In the genomic region with DNA sequence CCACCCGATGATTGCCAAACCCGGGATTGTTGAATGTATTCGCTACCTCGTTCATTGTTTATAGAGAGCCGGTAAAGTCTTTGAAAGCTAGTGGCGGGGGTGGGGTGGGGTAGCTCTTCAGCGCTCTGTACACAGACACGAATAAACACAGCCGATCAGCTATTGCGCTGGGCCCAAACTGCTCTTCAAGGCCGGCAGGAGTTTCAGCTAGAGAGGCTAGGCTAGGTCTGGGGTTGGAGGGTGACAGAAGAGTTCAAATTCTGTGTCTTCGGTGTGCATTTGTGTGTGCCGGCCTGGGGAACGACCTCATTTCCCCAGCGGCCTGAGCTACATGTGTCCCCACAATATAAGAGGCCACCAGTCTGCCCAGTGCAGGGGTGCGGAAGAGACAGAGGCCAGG, we compare ENCODE assay signal across 16 mouse cellular contexts. TPM values are rescaled to one million over a fixed set of nuclear protein-coding genes. Genes with fewer than 3 reads are reported as not detected.
DNase-seq lines count a peak whose midpoint lies in the region; ATAC-seq and TF ChIP-seq lines count a peak whose summit lies in the region.
"Had no signal": no experiment of that assay in that cellular context is flagged by ENCODE, and none has a peak within 500 bp of the region (broad histone marks: within the 10 kb centered on the region; RNA-seq: fewer than 3 reads in every experiment).

No protein-coding gene starts in this region.

- H3K4me2 ChIP-seq in lung, postnatal 0 days (replicated peaks; ENCODE audit: low read depth, low read length), result peak overlapping the region; percentile 67
- H3K4me2 ChIP-seq in limb, embryonic 13.5 days (replicated peaks), result peak overlapping the region; percentile 76
- H3K4me2 ChIP-seq: neural tube, embryonic 12.5 days had no signal

- no peak; the same call in 1 of the 2 replicates for TF ChIP-seq EP300 in lung, postnatal 0 days (IDR thresholded peaks at IDR 0.05)

- peak overlapping the region; percentile 80 for H3K9ac ChIP-seq in lung, postnatal 0 days (replicated peaks; ENCODE audit: low read depth)
- peak overlapping the region; percentile 93 for H3K9ac ChIP-seq in limb, embryonic 13.5 days
- H3K9ac ChIP-seq: neural tube, embryonic 12.5 days had no signal

- no peaks in the 10 kb centered on the region for H3K36me3 ChIP-seq in lung, postnatal 0 days (ENCODE audit: insufficient read depth, low read length)
- no peaks in the 10 kb centered on the region for H3K36me3 ChIP-seq in embryonic facial prominence, embryonic 10.5 days (replicated peaks)
- peaks cover 17% of the 10 kb centered on the region for H3K36me3 ChIP-seq in limb, embryonic 13.5 days
- H3K36me3 ChIP-seq: hindbrain, embryonic 10.5 days; neural tube, embryonic 12.5 days had no signal

- peak overlapping the region; percentile 78 for H3K27ac ChIP-seq in lung, postnatal 0 days (ENCODE audit: low read length)
- no peak overlapping the region for H3K27ac ChIP-seq in embryonic facial prominence, embryonic 10.5 days (replicated peaks)
- H3K27ac ChIP-seq in limb, embryonic 13.5 days, result peak overlapping the region; percentile 98
- H3K27ac ChIP-seq: hindbrain, embryonic 10.5 days; neural tube, embryonic 12.5 days had no signal

- no peak for TF ChIP-seq CTCF in lung, postnatal 0 days (IDR thresholded peaks at IDR 0.05)

- no peaks in the 10 kb centered on the region for H3K9me3 ChIP-seq in lung, postnatal 0 days (ENCODE audit: low read length)
- no peaks in the 10 kb centered on the region for H3K9me3 ChIP-seq in embryonic facial prominence, embryonic 10.5 days
- H3K9me3 ChIP-seq in limb, embryonic 13.5 days, result no peaks in the 10 kb centered on the region
- H3K9me3 ChIP-seq: hindbrain, embryonic 10.5 days; megakaryocyte, embryonic 14.5 days; neural tube, embryonic 12.5 days had no signal

- WGBS in lung, postnatal 0 days, result 2% methylated on average over 16 of the region's 16 CpGs
- WGBS in embryonic facial prominence, embryonic 10.5 days, result under 1% methylated on average over 16 of the region's 16 CpGs
- 2% methylated on average over 16 of the region's 16 CpGs for WGBS in limb, embryonic 13.5 days

- H3K4me3 ChIP-seq in lung, postnatal 0 days (ENCODE audit: low read depth, low read length), result peak overlapping the region; percentile 58
- H3K4me3 ChIP-seq in embryonic facial prominence, embryonic 10.5 days, result no peak overlapping the region
- peak overlapping the region; percentile 64 for H3K4me3 ChIP-seq in limb, embryonic 13.5 days
- H3K4me3 ChIP-seq: hindbrain, embryonic 10.5 days; megakaryocyte, embryonic 14.5 days; neural tube, embryonic 12.5 days had no signal

- ATAC-seq in lung, postnatal 0 days, result no peak
- no peak for ATAC-seq in limb, embryonic 13.5 days (ENCODE audit: low FRiP score, low read depth)

- no peaks in the 10 kb centered on the region for H3K4me1 ChIP-seq in lung, postnatal 0 days (ENCODE audit: insufficient read depth, low read depth, low read length)
- H3K4me1 ChIP-seq in embryonic facial prominence, embryonic 10.5 days, result peaks cover 12% of the 10 kb centered on the region
- H3K4me1 ChIP-seq in limb, embryonic 13.5 days, result peaks cover 37% of the 10 kb centered on the region
- H3K4me1 ChIP-seq: neural tube, embryonic 12.5 days had no signal

- peak; percentile 83 for DNase-seq in heart, adult 11 months
- no peak for DNase-seq in heart, postnatal 25 days (ENCODE audit: low spot score)
- DNase-seq in lung, postnatal 0 days (ENCODE audit: low spot score), result no peak
- no peak for DNase-seq in lung, adult 18-20 months
- DNase-seq in embryonic facial prominence, embryonic 10.5 days (ENCODE audit: low spot score), result peak; percentile 55
- DNase-seq in spleen, adult 18-20 months, result no peak
- no peak for DNase-seq in cerebellum, postnatal 36 days
- DNase-seq: kidney, adult 11 months; thymus, postnatal 25 days had no signal

- peaks cover 24% of the 10 kb centered on the region for H3K27me3 ChIP-seq in lung, postnatal 0 days (replicated peaks; ENCODE audit: insufficient read depth, low read length)
- peaks cover 100% of the 10 kb centered on the region for H3K27me3 ChIP-seq in embryonic facial prominence, embryonic 10.5 days (replicated peaks; ENCODE audit: low read depth, poor library complexity, severe bottlenecking)
- H3K27me3 ChIP-seq in limb, embryonic 13.5 days, result peaks cover 88% of the 10 kb centered on the region

- intact Hi-C loops in heart, postnatal 25 days (cut with DNase I), result no loop called here

RNA-seq across cellular contexts. Expression of a gene that starts 6.7 kb away (rescaled TPM):
- total RNA-seq in heart, postnatal 25 days (2021), result 10 to 100 TPM; 29.0 to 33.6 TPM
- 25.3 and 26.7 TPM in 2 replicates for polyA plus RNA-seq in lung, postnatal 0 days (2015; fragmentation: Nextera tagmentation; extraction: Ambion mirVana)
- polyA plus RNA-seq in embryonic facial prominence, embryonic 10.5 days (2016; fragmentation: Nextera tagmentation; extraction: Ambion mirVana), result 0.45 and 0.98 TPM in 2 replicates
- polyA plus RNA-seq in limb, embryonic 13.5 days (2015; fragmentation: Nextera tagmentation; extraction: Ambion mirVana), result 34.8 and 51.5 TPM in 2 replicates
- total RNA-seq: common myeloid progenitor, adult 5-6 weeks; left cerebral cortex, postnatal 14 days had no signal
- polyA plus RNA-seq: forebrain, embryonic 11.5 days; hindbrain, embryonic 10.5 days; neural tube, embryonic 12.5 days had no signal

Comparison
In these comparisons a context has a peak if more than half of its experiments do, and no peak if none do; other contexts are left out.
1. DNase-seq: peak in heart, adult 11 months (single experiment) and embryonic facial prominence, embryonic 10.5 days (single experiment); none in heart, postnatal 25 days (single experiment), lung, postnatal 0 days (single experiment), lung, adult 18-20 months (0 of 2), spleen, adult 18-20 months (0 of 2) and cerebellum, postnatal 36 days (0 of 2).
2. RNA of a gene that starts 6.7 kb away (polyA plus RNA-seq): 34.8 to 51.5 TPM in limb, embryonic 13.5 days and 25.3 to 26.7 TPM in lung, postnatal 0 days; 0.45 to 0.98 TPM in embryonic facial prominence, embryonic 10.5 days; every median in the first group is over 10 times any median in the second.